Mouse (Mus musculus) C2C12 (cell line): ENCODE results near the gene Setx. TPM values are rescaled to one million over a fixed set of nuclear protein-coding genes. Genes with fewer than 3 reads are reported as not detected.

Source experiments
- H3K27me3 ChIP-seq: one replicate; pipeline ENCODE4 v1.6.1; 2011; ENCODE audit not compliant: control insufficient read depth, insufficient read depth, insufficient read length
- H3K36me3 ChIP-seq: one replicate; pipeline ENCODE4 v1.6.1; 2011; ENCODE audit not compliant: control insufficient read depth, insufficient read depth
- H3K4me3 ChIP-seq: one replicate; pipeline ENCODE4 v1.5.1; 2011; ENCODE audit warnings: mild to moderate bottlenecking, control low read depth; ENCODE audit not compliant: poor library complexity, insufficient read depth, severe bottlenecking
- H3K79me2 ChIP-seq: one replicate; pipeline ENCODE4 v1.6.1; 2011; ENCODE audit not compliant: control insufficient read depth, insufficient read depth
- H3K79me3 ChIP-seq: one replicate; pipeline ENCODE4 v1.6.1; 2011; ENCODE audit warnings: low read depth, control low read depth
- H3ac ChIP-seq: one replicate; pipeline ENCODE3; 2011; ENCODE audit warnings: low read depth; ENCODE audit not compliant: control insufficient read depth, insufficient read length
- CEBPB ChIP-seq: IDR thresholded peaks from one replicate; pipeline ENCODE4 v1.6.1; 2011; ENCODE audit warnings: low read depth, mild to moderate bottlenecking, control low read depth, moderate library complexity
- CTCF ChIP-seq: IDR thresholded peaks from one replicate; pipeline ENCODE4 v1.5.1; 2011; ENCODE audit not compliant: control insufficient read depth, insufficient read depth, insufficient read length
- FOSL1 ChIP-seq: IDR thresholded peaks from one replicate; pipeline ENCODE4 v1.8.0; 2011; ENCODE audit warnings: mild to moderate bottlenecking, low read length; ENCODE audit not compliant: poor library complexity, insufficient read depth, severe bottlenecking
- MAX ChIP-seq: IDR thresholded peaks from one replicate; pipeline ENCODE4 v1.6.1; 2011; ENCODE audit warnings: mild to moderate bottlenecking, control low read depth
- MYOD1 ChIP-seq: IDR thresholded peaks from one replicate; pipeline ENCODE4 v1.6.1; 2011; ENCODE audit warnings: low read depth; ENCODE audit not compliant: control insufficient read depth, insufficient read length
- MYOG ChIP-seq: IDR thresholded peaks from one replicate; pipeline ENCODE4 v1.6.1; 2011; ENCODE audit not compliant: control insufficient read depth, insufficient read length; ENCODE audit errors: extremely low read depth
- USF1 ChIP-seq: IDR thresholded peaks from one replicate; pipeline ENCODE4 v1.6.1; 2011; ENCODE audit warnings: low read depth, mild to moderate bottlenecking, control low read depth, moderate library complexity
- polyA plus RNA-seq: library from polyadenylated mRNA; unstranded; fragments of >200 nt; fragmentation: generic; extraction: Trizol; gene quantifications from one replicate; pipeline ENCODE4 v1.2.1, GENCODE M21; 2012; ENCODE audit warnings: missing spikeins

Gene Setx
- polyA plus RNA-seq, 1 experiment, result 4.7 TPM

DNA sequence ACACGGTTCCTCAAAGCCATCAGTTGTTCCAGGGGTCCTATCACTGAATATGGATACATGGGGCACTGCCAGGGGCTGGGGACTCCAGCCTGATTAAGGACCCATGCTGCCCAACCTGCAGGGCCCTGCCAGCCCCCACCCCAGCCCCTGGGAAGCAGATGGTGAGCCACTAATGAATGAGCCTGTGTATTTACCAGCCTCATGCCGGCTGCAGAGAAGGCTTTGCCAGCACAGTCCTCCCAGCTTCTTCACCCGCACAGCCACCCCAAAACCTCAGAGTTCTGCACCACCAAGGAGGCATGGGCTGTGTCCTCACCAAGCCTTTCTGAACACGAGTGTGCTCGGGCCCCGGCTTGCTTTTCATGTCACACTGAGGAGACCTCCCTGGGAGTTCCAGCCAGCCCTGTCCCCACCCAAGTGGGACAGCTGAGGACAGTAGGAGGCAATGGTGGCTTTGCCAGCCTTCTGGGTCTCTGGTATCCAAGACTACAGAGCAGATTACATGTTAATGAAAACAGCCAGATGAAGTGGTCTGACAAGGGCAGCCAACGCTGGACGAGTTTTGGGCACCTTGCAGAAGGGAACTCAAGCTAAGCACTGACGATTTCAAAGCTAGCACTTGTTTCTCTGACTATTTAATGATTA is 106.3 kb downstream of the Setx start:
- no peaks in the 10 kb centered on the region for H3K79me3 ChIP-seq
- peaks cover 73% of the 10 kb centered on the region for H3K27me3 ChIP-seq
- H3K4me3 ChIP-seq, result no peak overlapping the region
- no peak overlapping the region for H3ac ChIP-seq
- TF ChIP-seq CEBPB, result no peak
- no peak for TF ChIP-seq FOSL1
- no peak for TF ChIP-seq CTCF
- TF ChIP-seq MYOG, result no peak
- TF ChIP-seq MYOD1, result no peak
- no peak for TF ChIP-seq USF1
- TF ChIP-seq MAX, result no peak
- no peaks in the 10 kb centered on the region for H3K36me3 ChIP-seq
- H3K79me2 ChIP-seq, result no peaks in the 10 kb centered on the region

Other genes starting within 250 kb of the Setx start
- gene Barhl1, start 207.5 kb upstream of the Setx start, polyA plus RNA-seq, result 0.01 TPM
- 0.12 TPM for gene Cfap77, start 69.1 kb upstream of the Setx start, polyA plus RNA-seq
- 3.4 TPM for gene Ttf1, start 63.9 kb upstream of the Setx start, polyA plus RNA-seq
- 0.40 TPM for gene Ntng2, start 128.8 kb downstream of the Setx start, polyA plus RNA-seq
- 49.8 TPM for gene Med27, start 222.6 kb downstream of the Setx start, polyA plus RNA-seq